Mouse (Mus musculus) liver, adult 2 months (tissue): ENCODE measurements around the gene Zkscan1. TPM values are rescaled to one million over a fixed set of nuclear protein-coding genes. Genes with fewer than 3 reads are reported as not detected.

Experiments
- DNase-seq: peaks from one replicate; pipeline ENCODE4 v3.0.0-alpha.2; 2011; ENCODE audit warnings: low read depth, low spot score; ENCODE audit errors: extremely low read depth
- H3K27ac ChIP-seq: fragments of 200-500 bp; replicated peaks from 2 replicates; pipeline ENCODE4 v1.5.1; 2012; ENCODE audit warnings: low read depth, mild to moderate bottlenecking, control low read depth, inconsistent platforms, low read length; ENCODE audit not compliant: insufficient read depth
- H3K27me3 ChIP-seq: fragments of 200-500 bp; 2 replicates; pipeline ENCODE4 v1.6.1; 2012; ENCODE audit warnings: mild to moderate bottlenecking, moderate library complexity, low read length, inconsistent platforms; ENCODE audit not compliant: control insufficient read depth, insufficient read depth
- H3K36me3 ChIP-seq: fragments of 200-500 bp; 2 replicates; pipeline ENCODE4 v1.6.1; 2012; ENCODE audit warnings: low read length, inconsistent platforms; ENCODE audit not compliant: control insufficient read depth, insufficient read depth
- H3K4me1 ChIP-seq: fragments of 200-500 bp; 2 replicates; pipeline ENCODE4 v1.6.1; 2011; ENCODE audit warnings: low read length; ENCODE audit not compliant: control insufficient read depth, insufficient read depth
- H3K4me3 ChIP-seq: fragments of 200-500 bp; 2 replicates; pipeline ENCODE4 v1.5.1; 2011; ENCODE audit warnings: low read depth, mild to moderate bottlenecking, control low read depth, low read length, moderate library complexity; ENCODE audit not compliant: insufficient read depth
- H3K79me2 ChIP-seq: fragments of 200-500 bp; 2 replicates; pipeline ENCODE4 v1.6.1; 2012; ENCODE audit warnings: inconsistent platforms, mild to moderate bottlenecking, low read length, moderate library complexity; ENCODE audit not compliant: control insufficient read depth, insufficient read depth
- H3K9ac ChIP-seq: fragments of 200-500 bp; 2 replicates; pipeline ENCODE4 v1.6.1; 2012; ENCODE audit warnings: low read depth, mild to moderate bottlenecking, control low read depth, inconsistent platforms, low read length
- CTCF ChIP-seq: fragments of 200-500 bp; IDR thresholded peaks from 2 replicates; pipeline ENCODE4 v1.5.1; 2011; ENCODE audit warnings: low read depth, low read length, control low read depth
- POLR2A ChIP-seq: fragments of 200-500 bp; IDR thresholded peaks from 2 replicates; pipeline ENCODE4 v1.6.1; 2011; ENCODE audit warnings: low read length, control low read depth; ENCODE audit not compliant: insufficient read depth; ENCODE audit errors: extremely low read depth
- WGBS: fragments of 180-500 bp; shearing (Covaris S2); methylation state at CpG from one replicate; pipeline ENCODE4 v1.1.7; 2018; 5-methylcytosine and 5-hydroxymethylcytosine counted together
- polyA plus RNA-seq: library from polyadenylated mRNA; depleted of rRNA; stranded (reverse); fragments of >200 nt; gene quantifications from 2 replicates; pipeline ENCODE4 v1.2.3, GENCODE M21; 2012; rRNA removed
- total RNA-seq: library from RNA; depleted of rRNA; stranded (reverse); fragments of >200 nt; gene quantifications from 2 replicates; pipeline ENCODE4 v1.2.3, GENCODE M21; 2014; rRNA removed

Gene Zkscan1
- total and polyA plus RNA-seq, 2 experiments, result 3.1 to 24.3 TPM

DNA sequence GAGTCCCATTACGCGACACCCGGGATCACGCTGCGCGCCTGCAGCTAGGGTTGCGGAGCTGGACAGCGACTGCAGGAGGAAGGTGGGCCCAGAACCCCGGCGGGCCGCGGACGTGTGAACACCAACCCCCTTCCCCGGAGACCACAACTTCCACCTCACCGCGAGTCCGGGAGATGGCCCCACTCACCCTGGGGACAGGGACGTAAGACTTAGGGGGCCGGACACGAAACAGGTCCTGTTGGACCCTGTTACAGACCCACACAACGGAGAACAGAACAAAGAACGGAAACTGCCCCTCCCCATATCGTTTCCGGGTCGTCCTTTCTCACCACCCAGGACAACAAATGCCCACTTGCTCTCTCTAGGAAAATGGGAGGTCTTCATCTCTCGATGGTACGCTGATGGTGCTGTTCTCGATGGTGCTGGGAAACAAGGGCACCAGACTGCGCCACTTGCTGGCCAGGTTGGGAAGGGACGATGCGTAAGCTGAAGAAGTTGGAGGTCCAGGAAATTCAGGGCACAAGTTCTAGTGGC is 70.6 kb downstream of the Zkscan1 start, which contains the start of gene Zfp113:
TSS of gene Zfp113 (minus strand) at position 302 of the 534 bp plus-strand sequence.
- no peaks in the 10 kb centered on the region for H3K79me2 ChIP-seq
- peak within 1 kb of the TSS; percentile 82 for H3K27ac ChIP-seq
- peaks cover 9% of the 10 kb centered on the region for H3K4me1 ChIP-seq
- H3K4me3 ChIP-seq, result peak within 1 kb of the TSS; percentile 81
- under 1% methylated on average over 31 of the region's 31 CpGs for WGBS
- no peaks in the 10 kb centered on the region for H3K27me3 ChIP-seq
- peak; percentile 95 for TF ChIP-seq CTCF
- TF ChIP-seq POLR2A, result peak; percentile 73; the same call in 1 of the 2 replicates
- peaks cover 17% of the 10 kb centered on the region for H3K36me3 ChIP-seq
- H3K9ac ChIP-seq, result peak within 1 kb of the TSS; percentile 89
- peak; percentile 95 for DNase-seq

Other genes starting within 250 kb of the Zkscan1 start
- gene Pilra, start 248.8 kb upstream of the Zkscan1 start, total RNA-seq, result 3.2 TPM in 2 replicates
- 2.3 and 2.4 TPM in 2 replicates for gene Pilra, start 248.8 kb upstream of the Zkscan1 start, polyA plus RNA-seq
- gene Pilrb1, start 227.0 kb upstream of the Zkscan1 start, total RNA-seq, result 3.2 and 6.1 TPM in 2 replicates
- gene Pilrb1, start 227.0 kb upstream of the Zkscan1 start, polyA plus RNA-seq, result 2.7 and 5.1 TPM in 2 replicates
- gene Pilrb2, start 213.3 kb upstream of the Zkscan1 start, total RNA-seq, result 2.1 and 3.7 TPM in 2 replicates
- gene Pilrb2, start 213.3 kb upstream of the Zkscan1 start, polyA plus RNA-seq, result 2.2 and 4.4 TPM in 2 replicates
- 141 and 173 TPM in 2 replicates for gene Cyp3a13, start 163.5 kb upstream of the Zkscan1 start, total RNA-seq
- gene Cyp3a13, start 163.5 kb upstream of the Zkscan1 start, polyA plus RNA-seq, result 22.9 and 28.6 TPM in 2 replicates
- gene Gjc3, start 122.0 kb upstream of the Zkscan1 start, total RNA-seq, result 0.47 and 0.55 TPM in 2 replicates
- gene Gjc3, start 122.0 kb upstream of the Zkscan1 start, polyA plus RNA-seq, result 0.18 and 0.44 TPM in 2 replicates
- gene Azgp1, start 103.6 kb upstream of the Zkscan1 start, total RNA-seq, result 1,462 and 1,614 TPM in 2 replicates
- 1,097 and 1,209 TPM in 2 replicates for gene Azgp1, start 103.6 kb upstream of the Zkscan1 start, polyA plus RNA-seq
- gene Smok3a, start 63.8 kb upstream of the Zkscan1 start, total RNA-seq, result not detected in 2 replicates
- gene Smok3a, start 63.8 kb upstream of the Zkscan1 start, polyA plus RNA-seq, result not detected in 2 replicates
- gene Smok3b, start 63.7 kb upstream of the Zkscan1 start, total RNA-seq, result 0.37 TPM in 1 of 2 replicates, not detected in the other
- gene Smok3b, start 63.7 kb upstream of the Zkscan1 start, polyA plus RNA-seq, result not detected in 2 replicates
- not detected in 2 replicates for gene Smok3c, start 31.9 kb upstream of the Zkscan1 start, total RNA-seq
- gene Smok3c, start 31.9 kb upstream of the Zkscan1 start, polyA plus RNA-seq, result not detected in 2 replicates
- 8.9 and 10.2 TPM in 2 replicates for gene Zscan21, start 31.8 kb downstream of the Zkscan1 start, total RNA-seq
- gene Zscan21, start 31.8 kb downstream of the Zkscan1 start, polyA plus RNA-seq, result 6.0 and 6.8 TPM in 2 replicates
- 3.5 and 3.8 TPM in 2 replicates for gene Zfp113, start 70.7 kb downstream of the Zkscan1 start, total RNA-seq
- 3.6 and 4.2 TPM in 2 replicates for gene Zfp113, start 70.7 kb downstream of the Zkscan1 start, polyA plus RNA-seq
- 61.9 and 74.4 TPM in 2 replicates for gene Cops6, start 76.0 kb downstream of the Zkscan1 start, total RNA-seq
- gene Cops6, start 76.0 kb downstream of the Zkscan1 start, polyA plus RNA-seq, result 109 and 118 TPM in 2 replicates
- gene Ap4m1, start 86.9 kb downstream of the Zkscan1 start, total RNA-seq, result 9.6 and 12.3 TPM in 2 replicates
- gene Ap4m1, start 86.9 kb downstream of the Zkscan1 start, polyA plus RNA-seq, result 9.1 and 14.8 TPM in 2 replicates
- gene Mcm7, start 87.3 kb downstream of the Zkscan1 start, total RNA-seq, result 11.0 and 14.8 TPM in 2 replicates
- gene Mcm7, start 87.3 kb downstream of the Zkscan1 start, polyA plus RNA-seq, result 9.7 and 12.4 TPM in 2 replicates
- gene Taf6, start 102.4 kb downstream of the Zkscan1 start, total RNA-seq, result 14.2 and 14.9 TPM in 2 replicates
- 29.9 and 32.7 TPM in 2 replicates for gene Taf6, start 102.4 kb downstream of the Zkscan1 start, polyA plus RNA-seq
- 4.9 and 5.0 TPM in 2 replicates for gene Cnpy4, start 102.4 kb downstream of the Zkscan1 start, total RNA-seq
- 1.3 and 1.7 TPM in 2 replicates for gene Cnpy4, start 102.4 kb downstream of the Zkscan1 start, polyA plus RNA-seq
- 1.0 and 1.1 TPM in 2 replicates for gene Mblac1, start 109.2 kb downstream of the Zkscan1 start, total RNA-seq
- 2.1 and 2.7 TPM in 2 replicates for gene Mblac1, start 109.2 kb downstream of the Zkscan1 start, polyA plus RNA-seq
- not detected in 2 replicates for gene Nxpe5, start 140.8 kb downstream of the Zkscan1 start, total RNA-seq
- gene Nxpe5, start 140.8 kb downstream of the Zkscan1 start, polyA plus RNA-seq, result 0.04 and 0.07 TPM in 2 replicates
- 99.9 and 105 TPM in 2 replicates for gene Lamtor4, start 170.4 kb downstream of the Zkscan1 start, total RNA-seq
- 177 and 206 TPM in 2 replicates for gene Lamtor4, start 170.4 kb downstream of the Zkscan1 start, polyA plus RNA-seq
- 3.1 and 3.2 TPM in 2 replicates for gene BC037034, start 178.9 kb downstream of the Zkscan1 start, total RNA-seq
- 16.8 and 24.1 TPM in 2 replicates for gene BC037034, start 178.9 kb downstream of the Zkscan1 start, polyA plus RNA-seq
- not detected in 2 replicates for gene Gal3st4, start 187.8 kb downstream of the Zkscan1 start, total RNA-seq
- not detected in 2 replicates for gene Gal3st4, start 187.8 kb downstream of the Zkscan1 start, polyA plus RNA-seq
- gene Gm43720, start 194.9 kb downstream of the Zkscan1 start, total RNA-seq, result not detected in 2 replicates
- gene Gm43720, start 194.9 kb downstream of the Zkscan1 start, polyA plus RNA-seq, result not detected in 2 replicates
- 0.09 TPM in 1 of 2 replicates, not detected in the other for gene Gpc2, start 194.9 kb downstream of the Zkscan1 start, total RNA-seq
- 0.15 and 0.18 TPM in 2 replicates for gene Gpc2, start 194.9 kb downstream of the Zkscan1 start, polyA plus RNA-seq
- 0.07 and 0.09 TPM in 2 replicates for gene Stag3, start 195.2 kb downstream of the Zkscan1 start, total RNA-seq
- 0.09 TPM in 1 of 2 replicates, not detected in the other for gene Stag3, start 195.2 kb downstream of the Zkscan1 start, polyA plus RNA-seq